Mouse (Mus musculus) bone marrow macrophage, adult 2 months (primary cell): ENCODE results near the gene Cd5.

ENCODE experiments used
- CTCF ChIP-seq: IDR thresholded peaks from 2 replicates; pipeline ENCODE4 v1.5.1; 2012; ENCODE audit warnings: low read depth, mild to moderate bottlenecking, low read length, moderate library complexity
- POLR2A ChIP-seq: IDR thresholded peaks from 2 replicates; pipeline ENCODE4 v1.6.1; 2012; ENCODE audit warnings: mild to moderate bottlenecking, low read depth, low read length, borderline replicate concordance

- TF ChIP-seq CTCF (no peak), POLR2A (no peak)
These were observed 4.2 kb downstream of the Cd5 start for GRCm38 (mm10) chr19:10734554-10734953.
